Mouse (Mus musculus): Measurements from ENCODE around the gene Gm20767. TPM values are rescaled to one million over a fixed set of nuclear protein-coding genes. Genes with fewer than 3 reads are reported as not detected.
"Not testable (repeated sequence)": the region's sequence is repeated elsewhere in the genome, so short reads cannot be mapped to it uniquely, and the experiment has no call there.

The Gm20767 gene
- not detected in 2 replicates for polyA plus RNA-seq (2012)

DNA sequence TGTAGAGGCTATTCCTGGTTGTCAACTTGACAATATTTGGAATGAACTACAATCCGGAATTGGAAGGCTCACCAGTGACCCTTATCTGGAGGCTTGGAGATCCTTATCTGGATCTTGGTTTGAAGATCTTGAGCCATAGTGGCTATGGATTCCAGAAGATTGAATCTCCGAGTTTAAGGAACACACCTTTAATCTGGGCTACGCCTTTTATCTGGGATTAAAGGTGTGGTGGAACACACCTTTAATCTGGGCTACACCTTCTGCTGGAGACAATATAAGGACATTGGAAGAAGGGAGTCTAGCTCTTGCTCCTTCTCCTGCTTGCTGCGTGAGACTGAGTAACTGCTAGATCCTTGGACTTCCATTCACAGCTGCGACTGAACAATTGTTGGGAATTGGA, at the start of gene Gm20767:
Gene Gm20767, plus strand, starts transcription at position 301 of the 400 bp plus-strand sequence.
- TF ChIP-seq GATA1 (IDR thresholded peaks at IDR 0.05; ENCODE audit: low read length): not testable (repeated sequence)

DNA sequence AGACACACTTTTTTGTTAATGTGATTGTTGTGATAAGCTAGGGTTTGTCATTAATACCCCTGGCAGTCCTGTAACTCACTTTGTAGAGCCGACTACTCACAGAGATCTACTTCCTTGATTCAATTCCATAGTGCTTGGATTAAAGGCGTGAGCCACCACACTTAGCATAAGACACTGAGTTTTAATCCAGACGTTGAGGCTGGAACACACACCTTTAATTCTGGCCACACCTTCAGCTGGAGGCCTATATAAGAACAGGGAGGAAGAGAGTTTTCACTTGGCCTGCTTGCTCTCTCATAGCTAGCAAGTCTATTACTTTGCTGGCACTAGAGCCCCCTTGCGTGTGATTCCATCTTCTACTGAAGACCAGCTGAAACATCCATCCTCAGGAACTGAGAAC, 32.1 kb downstream of the Gm20767 start, which contains the start of gene Gm21818:
Gene Gm21818, plus strand, starts transcription at position 301 of the 400 bp plus-strand sequence.
- not testable (repeated sequence) for TF ChIP-seq GATA1 (IDR thresholded peaks at IDR 0.05; ENCODE audit: low read length)

Other genes starting within 250 kb of the Gm20767 start
- not detected in 2 replicates for gene Tcstv1, start 245.5 kb upstream of the Gm20767 start, polyA plus RNA-seq (2012)
- not detected in 2 replicates for gene Gm21761, start 211.0 kb upstream of the Gm20767 start, polyA plus RNA-seq (2012)
- gene B020031M17Rik, start 189.4 kb upstream of the Gm20767 start, polyA plus RNA-seq (2012): not detected in 2 replicates
- gene Gm36079, start 113.2 kb upstream of the Gm20767 start, polyA plus RNA-seq (2012): not detected in 2 replicates
- not detected in 2 replicates for gene Gm21188, start 88.1 kb upstream of the Gm20767 start, polyA plus RNA-seq (2012)
- not detected in 2 replicates for gene Gm21818, start 32.2 kb downstream of the Gm20767 start, polyA plus RNA-seq (2012)
- not detected in 2 replicates for gene Gm21762, start 75.7 kb downstream of the Gm20767 start, polyA plus RNA-seq (2012)
- not detected in 2 replicates for gene Gm21731, start 98.9 kb downstream of the Gm20767 start, polyA plus RNA-seq (2012)
- gene AF067061, start 122.9 kb downstream of the Gm20767 start, polyA plus RNA-seq (2012): not detected in 2 replicates
- gene BC147527, start 160.1 kb downstream of the Gm20767 start, polyA plus RNA-seq (2012): not detected in 2 replicates
- gene Tcstv3, start 176.6 kb downstream of the Gm20767 start, polyA plus RNA-seq (2012): not detected in 2 replicates

All from G1E-ER4 (cell line).